Comparison of ENCODE assay signal across 24 mouse cellular contexts in the genomic region with DNA sequence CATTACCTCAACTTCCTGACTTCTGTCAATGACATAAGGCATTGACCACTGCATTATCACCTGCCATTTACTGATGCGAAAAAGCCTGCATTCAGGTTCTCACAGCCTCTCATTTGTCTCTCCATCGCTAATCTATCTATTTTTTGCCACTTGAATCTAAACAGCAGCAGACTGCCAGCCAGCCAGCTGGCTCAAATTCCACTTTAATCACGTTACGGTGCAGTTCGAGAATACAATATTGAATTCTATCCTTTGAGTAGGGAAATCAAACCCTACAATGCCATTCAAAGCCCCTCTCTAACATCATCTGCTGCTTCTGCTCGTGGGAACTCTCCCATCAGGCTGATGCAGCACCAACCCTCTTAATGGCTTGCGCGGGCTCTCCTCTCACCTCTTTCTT. TPM values are rescaled to one million over a fixed set of nuclear protein-coding genes. Genes with fewer than 3 reads are reported as not detected.
DNase-seq lines count a peak whose midpoint lies in the region; ATAC-seq and TF ChIP-seq lines count a peak whose summit lies in the region.
"Had no signal": no experiment of that assay in that cellular context is flagged by ENCODE, and none has a peak within 500 bp of the region (broad histone marks: within the 10 kb centered on the region; RNA-seq: fewer than 3 reads in every experiment).

No protein-coding gene starts in this region.

- no peaks in the 10 kb centered on the region for H3K27me3 ChIP-seq in hindbrain, embryonic 13.5 days
- no peaks in the 10 kb centered on the region for H3K27me3 ChIP-seq in hindbrain, embryonic 12.5 days
- H3K27me3 ChIP-seq in neural tube, embryonic 12.5 days (replicated peaks), result no peaks in the 10 kb centered on the region
- H3K27me3 ChIP-seq in midbrain, embryonic 14.5 days (ENCODE audit: control insufficient read depth, insufficient read depth, low read length), result no peaks in the 10 kb centered on the region
- H3K27me3 ChIP-seq: embryonic facial prominence, embryonic 13.5 days had no signal

- no peak for ATAC-seq in hindbrain, embryonic 13.5 days (ENCODE audit: low FRiP score)
- ATAC-seq in hindbrain, embryonic 12.5 days (ENCODE audit: low FRiP score), result no peak
- ATAC-seq in neural tube, embryonic 12.5 days (ENCODE audit: low FRiP score, low read depth), result no peak
- no peak for ATAC-seq in midbrain, embryonic 14.5 days (ENCODE audit: low FRiP score, low TSS enrichment)
- ATAC-seq: liver, postnatal 0 days had no signal

- H3K4me1 ChIP-seq in hindbrain, embryonic 13.5 days (replicated peaks), result peaks cover 31% of the 10 kb centered on the region
- peaks cover 25% of the 10 kb centered on the region; the same call in 1 of the 2 replicates for H3K4me1 ChIP-seq in hindbrain, embryonic 12.5 days
- peaks cover 5% of the 10 kb centered on the region for H3K4me1 ChIP-seq in neural tube, embryonic 12.5 days
- H3K4me1 ChIP-seq in midbrain, embryonic 14.5 days (ENCODE audit: control insufficient read depth, insufficient read depth, low read length), result peaks cover 34% of the 10 kb centered on the region
- peaks cover 9% of the 10 kb centered on the region; the same call in 1 of the 2 replicates for H3K4me1 ChIP-seq in olfactory bulb, adult 2 months (ENCODE audit: control insufficient read depth, insufficient read depth, low read length)

- no peak for DNase-seq in neural tube, embryonic 10.5 days (ENCODE audit: extremely low spot score, low spot score)
- DNase-seq in midbrain, embryonic 14.5 days, result peak; percentile 42
- no peak for DNase-seq in adrenal gland, postnatal 14 days
- DNase-seq: cerebellum, adult 11 months; cerebellum, postnatal 14 days; gastrocnemius, postnatal 36 days; heart, postnatal 10 days; kidney, adult 9 months; kidney, postnatal 25 days; layer of hippocampus, adult 9-11 months; liver, postnatal 0 days; lung, postnatal 10 days; thymus, postnatal 36 days had no signal

- 0 out of 2 replicates have a peak overlapping the region, but pooled peaks have one; percentile 45 for H3K27ac ChIP-seq in hindbrain, embryonic 13.5 days
- no peak overlapping the region for H3K27ac ChIP-seq in hindbrain, embryonic 12.5 days
- H3K27ac ChIP-seq in neural tube, embryonic 12.5 days, result no peak overlapping the region
- no peak overlapping the region for H3K27ac ChIP-seq in midbrain, embryonic 14.5 days (replicated peaks; ENCODE audit: low read depth, low read length)
- H3K27ac ChIP-seq in olfactory bulb, adult 2 months (ENCODE audit: insufficient read depth, low read depth, low read length), result no peak overlapping the region
- H3K27ac ChIP-seq: embryonic facial prominence, embryonic 13.5 days; left cerebral cortex, adult 2 months; limb, embryonic 10.5 days had no signal

- 61% methylated on average over 8 of the region's 8 CpGs for WGBS in hindbrain, embryonic 13.5 days
- WGBS in hindbrain, embryonic 12.5 days, result 73% methylated on average over 8 of the region's 8 CpGs
- WGBS in neural tube, embryonic 12.5 days, result 73% methylated on average over 8 of the region's 8 CpGs
- WGBS in midbrain, embryonic 14.5 days, result 41% methylated on average over 8 of the region's 8 CpGs
- WGBS in olfactory bulb, adult 2 months, result 29% methylated on average over 8 of the region's 8 CpGs

- H3K36me3 ChIP-seq in hindbrain, embryonic 13.5 days, result no peaks in the 10 kb centered on the region
- H3K36me3 ChIP-seq in hindbrain, embryonic 12.5 days, result no peaks in the 10 kb centered on the region
- H3K36me3 ChIP-seq in neural tube, embryonic 12.5 days, result no peaks in the 10 kb centered on the region
- no peaks in the 10 kb centered on the region for H3K36me3 ChIP-seq in midbrain, embryonic 14.5 days (ENCODE audit: control insufficient read depth, insufficient read depth, low read length)
- H3K36me3 ChIP-seq: embryonic facial prominence, embryonic 13.5 days; limb, embryonic 10.5 days had no signal

- H3K4me2 ChIP-seq in hindbrain, embryonic 13.5 days, result no peak overlapping the region
- no peak overlapping the region for H3K4me2 ChIP-seq in hindbrain, embryonic 12.5 days (replicated peaks)
- 0 out of 2 replicates have a peak overlapping the region, but pooled peaks have one; percentile 7 for H3K4me2 ChIP-seq in neural tube, embryonic 12.5 days (replicated peaks)
- peak overlapping the region; percentile 2; the same call in 1 of the 2 replicates for H3K4me2 ChIP-seq in midbrain, embryonic 14.5 days (ENCODE audit: low read length)
- H3K4me2 ChIP-seq: embryonic facial prominence, embryonic 13.5 days; heart, embryonic 11.5 days had no signal

- H3K9ac ChIP-seq in hindbrain, embryonic 13.5 days, result no peak overlapping the region
- H3K9ac ChIP-seq in hindbrain, embryonic 12.5 days, result no peak overlapping the region
- no peak overlapping the region for H3K9ac ChIP-seq in neural tube, embryonic 12.5 days
- H3K9ac ChIP-seq in midbrain, embryonic 14.5 days (replicated peaks; ENCODE audit: low read length), result no peak overlapping the region
- H3K9ac ChIP-seq: embryonic facial prominence, embryonic 13.5 days; liver, postnatal 0 days had no signal

- no peaks in the 10 kb centered on the region for H3K9me3 ChIP-seq in hindbrain, embryonic 13.5 days
- H3K9me3 ChIP-seq in hindbrain, embryonic 12.5 days (replicated peaks), result no peaks in the 10 kb centered on the region
- H3K9me3 ChIP-seq in neural tube, embryonic 12.5 days, result no peaks in the 10 kb centered on the region
- H3K9me3 ChIP-seq in midbrain, embryonic 14.5 days (ENCODE audit: control insufficient read depth, low read length), result no peaks in the 10 kb centered on the region
- H3K9me3 ChIP-seq: embryonic facial prominence, embryonic 13.5 days; limb, embryonic 10.5 days had no signal

- no peak for TF ChIP-seq CTCF in olfactory bulb, adult 2 months (IDR thresholded peaks at IDR 0.05; ENCODE audit: insufficient read depth, low read depth, low read length)

- H3K4me3 ChIP-seq in hindbrain, embryonic 13.5 days, result no peak overlapping the region
- no peak overlapping the region for H3K4me3 ChIP-seq in hindbrain, embryonic 12.5 days
- no peak overlapping the region for H3K4me3 ChIP-seq in neural tube, embryonic 12.5 days
- no peak overlapping the region for H3K4me3 ChIP-seq in midbrain, embryonic 14.5 days (replicated peaks; ENCODE audit: low read depth, low read length)
- peak overlapping the region; percentile 25; the same call in 1 of the 2 replicates for H3K4me3 ChIP-seq in olfactory bulb, adult 2 months (ENCODE audit: insufficient read depth, low read depth, low read length)
- H3K4me3 ChIP-seq: embryonic facial prominence, embryonic 13.5 days; left cerebral cortex, adult 2 months; limb, embryonic 10.5 days had no signal

- no peak for TF ChIP-seq POLR2A in olfactory bulb, adult 2 months (IDR thresholded peaks at IDR 0.05; ENCODE audit: insufficient read depth, low read depth, low read length)

RNA-seq across cellular contexts. Expression of a gene that starts 4.3 kb away (rescaled TPM):
- 10.0 and 10.1 TPM in 2 replicates for polyA plus RNA-seq in hindbrain, embryonic 13.5 days (2015; fragmentation: Nextera tagmentation; extraction: Ambion mirVana)
- 17.1 and 20.6 TPM in 2 replicates for polyA plus RNA-seq in hindbrain, embryonic 12.5 days (2016; fragmentation: Nextera tagmentation; extraction: Ambion mirVana)
- polyA plus RNA-seq in neural tube, embryonic 12.5 days (2016; fragmentation: Nextera tagmentation; extraction: Ambion mirVana), result 22.0 and 27.5 TPM in 2 replicates
- polyA plus RNA-seq in midbrain, embryonic 14.5 days (2014; fragmentation: Nextera tagmentation; extraction: Ambion mirVana), result 19.6 and 24.5 TPM in 2 replicates
- polyA plus RNA-seq in olfactory bulb, adult 2 months (2012; ENCODE audit: insufficient read depth, insufficient read length, low replicate concordance, missing spikeins), result not detected in 2 replicates
- total RNA-seq in adrenal gland, postnatal 14 days (2021), result 10.8 and 18.3 TPM in 2 replicates

RNA-seq across cellular contexts. Expression of a gene that starts 57.2 kb away (rescaled TPM):
- polyA plus RNA-seq in hindbrain, embryonic 13.5 days (2015; fragmentation: Nextera tagmentation; extraction: Ambion mirVana), result not detected in 2 replicates
- not detected in 2 replicates for polyA plus RNA-seq in hindbrain, embryonic 12.5 days (2016; fragmentation: Nextera tagmentation; extraction: Ambion mirVana)
- polyA plus RNA-seq in neural tube, embryonic 12.5 days (2016; fragmentation: Nextera tagmentation; extraction: Ambion mirVana), result not detected in 2 replicates
- not detected in 2 replicates for polyA plus RNA-seq in midbrain, embryonic 14.5 days (2014; fragmentation: Nextera tagmentation; extraction: Ambion mirVana)
- not detected in 2 replicates for polyA plus RNA-seq in olfactory bulb, adult 2 months (2012; ENCODE audit: insufficient read depth, insufficient read length, low replicate concordance, missing spikeins)
- not detected in 2 replicates for total RNA-seq in adrenal gland, postnatal 14 days (2021)
- total RNA-seq: adrenal gland, adult 18-20 months; gastrocnemius, postnatal 36 days; heart, postnatal 10 days; left cerebral cortex, adult 2 months; liver, adult 2 months; megakaryocyte progenitor cell, adult 5-6 weeks had no signal
- polyA plus RNA-seq: embryonic facial prominence, embryonic 13.5 days; heart, embryonic 11.5 days; limb, embryonic 10.5 days; liver, adult 2 months; liver, postnatal 0 days had no signal

Comparison
In these comparisons a context has a peak if more than half of its experiments do, and no peak if none do; other contexts are left out.
1. H3K4me2 ChIP-seq: peak in neural tube, embryonic 12.5 days (single experiment) and midbrain, embryonic 14.5 days (single experiment); none in hindbrain, embryonic 13.5 days (single experiment) and hindbrain, embryonic 12.5 days (single experiment).